Mouse (Mus musculus): ENCODE data around the gene Fblim1. TPM values are rescaled to one million over a fixed set of nuclear protein-coding genes. Genes with fewer than 3 reads are reported as not detected.
A peak's percentile ranks its signal among the peaks of the same experiment; 100 is the strongest.

Gene Fblim1
- polyA plus RNA-seq, 1 experiment from 2014 or later, result 76.1 TPM

DNA sequence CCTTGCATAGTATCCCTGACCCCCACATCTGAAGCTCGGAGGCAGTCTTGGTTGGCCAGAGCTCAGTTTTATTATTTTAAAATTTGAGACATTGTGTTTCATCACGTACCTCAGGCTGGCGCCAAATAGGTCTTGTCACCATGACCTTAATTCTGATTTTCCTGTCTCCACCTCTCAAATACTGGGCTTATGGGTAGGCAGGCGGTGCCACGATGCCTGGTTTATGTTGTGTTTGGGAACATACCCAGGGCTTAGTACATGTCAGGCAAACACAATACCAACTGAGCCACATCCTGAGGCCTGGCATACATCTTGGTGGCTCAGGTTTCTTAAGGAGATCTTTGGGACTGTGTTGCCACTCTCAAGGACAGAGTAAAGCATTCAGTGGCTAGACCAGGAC lies 16.7 kb upstream of the Fblim1 start:
- Histone ChIP-seq H3K27me3 (ENCODE audit: control insufficient read depth, insufficient read depth, low read depth, low read length) (no peaks in the 10 kb centered on the region), H3K4me3 (ENCODE audit: low read length) (no peak overlapping the region), H3K4me1 (replicated peaks; ENCODE audit: control insufficient read depth, insufficient read depth, low read length) (peaks cover 14% of the 10 kb centered on the region), H3K36me3 (ENCODE audit: control insufficient read depth, insufficient read depth, low read length) (peaks cover 8% of the 10 kb centered on the region), H3K4me2 (ENCODE audit: low read depth, low read length) (no peak overlapping the region), H3K9me3 (ENCODE audit: control insufficient read depth, low read length) (no peaks in the 10 kb centered on the region), H3K9ac (ENCODE audit: low read length) (no peak overlapping the region), H3K27ac (ENCODE audit: low read length) (no peak overlapping the region)
- ATAC-seq (ENCODE audit: low read depth), result no peak
- WGBS, result 70% methylated on average over 5 of the region's 5 CpGs

DNA sequence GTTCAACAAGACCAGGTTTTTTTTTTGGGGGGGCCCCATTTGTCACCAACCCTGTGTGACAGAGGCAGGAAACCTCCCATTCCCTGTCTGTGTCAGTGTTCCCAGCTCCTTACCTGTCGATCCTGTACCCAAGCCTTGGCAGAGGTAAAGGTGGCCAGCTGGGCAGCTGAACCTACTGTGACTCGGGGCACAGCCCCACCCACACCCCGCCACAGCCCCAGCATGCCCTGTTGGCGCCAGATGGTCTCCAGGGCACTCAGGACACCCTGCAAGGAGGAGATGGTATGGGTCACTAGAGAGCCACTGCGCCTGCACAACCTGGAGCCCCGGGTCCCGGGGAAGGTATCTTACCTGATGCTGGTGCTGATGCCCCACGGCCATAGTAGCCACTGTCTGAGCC lies 16.2 kb upstream of the Fblim1 start:
- ATAC-seq (ENCODE audit: low read depth), result no peak
- 70% methylated on average over 8 of the region's 8 CpGs for WGBS
- H3K27ac ChIP-seq (ENCODE audit: low read length), result no peak overlapping the region
- no peaks in the 10 kb centered on the region for H3K9me3 ChIP-seq (ENCODE audit: control insufficient read depth, low read length)
- H3K4me1 ChIP-seq (replicated peaks; ENCODE audit: control insufficient read depth, insufficient read depth, low read length), result peaks cover 18% of the 10 kb centered on the region
- no peak overlapping the region for H3K4me3 ChIP-seq (ENCODE audit: low read length)
- H3K4me2 ChIP-seq (ENCODE audit: low read depth, low read length), result no peak overlapping the region
- H3K36me3 ChIP-seq (ENCODE audit: control insufficient read depth, insufficient read depth, low read length), result peaks cover 5% of the 10 kb centered on the region
- no peaks in the 10 kb centered on the region for H3K27me3 ChIP-seq (ENCODE audit: control insufficient read depth, insufficient read depth, low read depth, low read length)
- H3K9ac ChIP-seq (ENCODE audit: low read length), result no peak overlapping the region

DNA sequence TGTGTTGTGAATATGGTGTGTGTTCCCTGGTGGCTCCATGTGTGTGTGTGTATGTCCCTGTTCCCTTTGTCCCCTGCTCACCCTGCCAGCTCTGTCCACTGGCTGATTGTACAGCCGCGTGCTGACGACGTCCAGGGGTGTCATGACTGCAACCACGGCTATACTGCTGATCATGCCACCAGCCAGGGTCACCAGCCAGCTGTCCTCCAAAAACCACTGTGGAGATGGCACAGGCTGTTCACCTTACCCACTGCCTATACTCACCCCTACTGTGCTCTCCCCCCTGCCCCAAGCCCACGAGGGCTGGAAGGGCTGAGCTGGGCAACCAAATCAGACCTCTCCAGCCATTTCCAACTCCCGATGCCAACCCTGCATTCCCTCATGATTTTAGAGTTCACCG lies 15.4 kb upstream of the Fblim1 start:
- H3K4me3 ChIP-seq (ENCODE audit: low read length), result no peak overlapping the region
- H3K36me3 ChIP-seq (ENCODE audit: control insufficient read depth, insufficient read depth, low read length), result peaks cover 5% of the 10 kb centered on the region
- no peak overlapping the region for H3K9ac ChIP-seq (ENCODE audit: low read length)
- H3K27me3 ChIP-seq (ENCODE audit: control insufficient read depth, insufficient read depth, low read depth, low read length), result no peaks in the 10 kb centered on the region
- WGBS, result 84% methylated on average over 8 of the region's 8 CpGs
- no peak overlapping the region for H3K27ac ChIP-seq (ENCODE audit: low read length)
- no peak overlapping the region for H3K4me2 ChIP-seq (ENCODE audit: low read depth, low read length)
- ATAC-seq (ENCODE audit: low read depth), result no peak
- no peaks in the 10 kb centered on the region for H3K9me3 ChIP-seq (ENCODE audit: control insufficient read depth, low read length)
- H3K4me1 ChIP-seq (replicated peaks; ENCODE audit: control insufficient read depth, insufficient read depth, low read length), result peaks cover 19% of the 10 kb centered on the region

DNA sequence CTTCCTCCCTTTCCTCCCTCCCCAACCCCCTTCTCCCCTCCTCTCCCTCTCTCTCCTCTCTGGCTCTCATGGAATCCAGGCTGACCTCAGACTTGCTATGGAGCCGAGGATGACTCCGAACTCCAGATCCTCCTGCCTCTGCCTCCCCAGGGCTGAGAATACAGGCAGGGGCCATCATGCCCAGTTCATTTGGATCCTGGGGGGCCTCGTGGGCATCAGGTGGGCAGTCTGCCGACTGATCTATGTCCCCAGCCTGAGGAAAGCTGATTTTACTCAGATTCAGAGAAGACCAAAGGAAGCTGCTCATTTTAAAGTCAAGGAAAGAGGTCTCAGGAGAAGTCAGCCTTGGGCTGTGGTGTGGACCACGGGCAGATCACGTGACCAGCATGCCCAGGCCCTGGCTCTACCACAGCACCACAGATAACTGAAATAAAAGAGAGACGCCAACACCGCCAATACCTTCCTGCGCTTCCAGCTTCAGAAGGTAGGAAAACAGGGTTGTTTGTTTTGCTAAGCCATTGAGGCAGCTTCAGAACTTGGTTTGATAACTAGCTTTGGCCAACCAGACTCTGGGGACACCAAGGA lies 13.5 kb upstream of the Fblim1 start:
- Histone ChIP-seq H3K4me3 (ENCODE audit: low read length) (no peak overlapping the region), H3K27me3 (ENCODE audit: control insufficient read depth, insufficient read depth, low read depth, low read length) (no peaks in the 10 kb centered on the region), H3K4me2 (ENCODE audit: low read depth, low read length) (no peak overlapping the region), H3K9ac (ENCODE audit: low read length) (peak overlapping the region; percentile 5; the same call in 1 of the 2 replicates), H3K27ac (ENCODE audit: low read length) (no peak overlapping the region), H3K4me1 (replicated peaks; ENCODE audit: control insufficient read depth, insufficient read depth, low read length) (peaks cover 17% of the 10 kb centered on the region), H3K9me3 (ENCODE audit: control insufficient read depth, low read length) (no peaks in the 10 kb centered on the region), H3K36me3 (ENCODE audit: control insufficient read depth, insufficient read depth, low read length) (no peaks in the 10 kb centered on the region)
- 81% methylated on average over 9 of the region's 9 CpGs for WGBS
- no peak for ATAC-seq (ENCODE audit: low read depth)

DNA sequence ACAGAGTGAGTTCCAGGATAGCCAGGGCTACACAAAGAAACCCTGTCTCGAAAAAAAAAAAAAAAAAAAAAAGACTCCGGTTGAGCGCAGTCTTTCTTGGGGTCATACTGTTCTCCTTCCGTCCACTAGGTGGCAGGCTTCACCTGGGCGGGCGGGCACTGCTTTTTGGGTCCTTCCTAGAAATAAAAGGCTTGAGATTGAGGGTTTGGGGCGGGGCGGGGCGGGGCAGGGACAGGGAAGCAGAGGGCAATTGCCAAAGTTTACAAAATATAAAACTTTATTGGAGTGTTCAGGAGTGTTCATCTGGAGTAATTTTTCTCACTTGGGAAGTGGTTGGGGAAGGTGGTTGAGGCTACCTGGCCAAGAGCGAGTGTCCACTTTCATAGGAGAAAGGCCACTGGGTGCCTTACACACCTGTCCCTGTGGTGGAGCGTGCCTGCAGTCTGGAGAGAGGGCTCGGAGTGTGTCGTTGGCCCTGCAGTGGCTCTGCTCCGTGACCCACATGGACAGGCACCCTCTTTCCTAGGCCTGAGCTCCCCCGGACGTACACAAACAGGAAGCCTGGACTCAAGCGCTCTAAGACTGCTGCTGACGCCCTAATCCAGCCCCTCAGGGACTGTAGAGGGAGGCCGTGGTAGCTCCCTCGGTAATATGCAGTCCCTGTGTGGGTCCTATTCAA lies 12.8 kb upstream of the Fblim1 start, which contains the start of gene Tmem82:
Tmem82 (minus strand) TSS at position 69 of the 679 bp plus-strand sequence.
- no peak within 1 kb of the TSS for H3K27ac ChIP-seq (ENCODE audit: low read length)
- H3K9me3 ChIP-seq (ENCODE audit: control insufficient read depth, low read length), result no peaks in the 10 kb centered on the region
- H3K4me1 ChIP-seq (replicated peaks; ENCODE audit: control insufficient read depth, insufficient read depth, low read length), result peaks cover 17% of the 10 kb centered on the region
- no peaks in the 10 kb centered on the region for H3K36me3 ChIP-seq (ENCODE audit: control insufficient read depth, insufficient read depth, low read length)
- ATAC-seq (ENCODE audit: low read depth), result peak; percentile 34; the same call in 1 of the 2 replicates
- WGBS, result 25% methylated on average over 19 of the region's 20 CpGs
- H3K4me2 ChIP-seq (ENCODE audit: low read depth, low read length), result peak within 1 kb of the TSS; percentile 69
- H3K4me3 ChIP-seq (ENCODE audit: low read length), result peak within 1 kb of the TSS; percentile 38
- H3K27me3 ChIP-seq (ENCODE audit: control insufficient read depth, insufficient read depth, low read depth, low read length), result no peaks in the 10 kb centered on the region
- H3K9ac ChIP-seq (ENCODE audit: low read length), result peak within 1 kb of the TSS; percentile 58

DNA sequence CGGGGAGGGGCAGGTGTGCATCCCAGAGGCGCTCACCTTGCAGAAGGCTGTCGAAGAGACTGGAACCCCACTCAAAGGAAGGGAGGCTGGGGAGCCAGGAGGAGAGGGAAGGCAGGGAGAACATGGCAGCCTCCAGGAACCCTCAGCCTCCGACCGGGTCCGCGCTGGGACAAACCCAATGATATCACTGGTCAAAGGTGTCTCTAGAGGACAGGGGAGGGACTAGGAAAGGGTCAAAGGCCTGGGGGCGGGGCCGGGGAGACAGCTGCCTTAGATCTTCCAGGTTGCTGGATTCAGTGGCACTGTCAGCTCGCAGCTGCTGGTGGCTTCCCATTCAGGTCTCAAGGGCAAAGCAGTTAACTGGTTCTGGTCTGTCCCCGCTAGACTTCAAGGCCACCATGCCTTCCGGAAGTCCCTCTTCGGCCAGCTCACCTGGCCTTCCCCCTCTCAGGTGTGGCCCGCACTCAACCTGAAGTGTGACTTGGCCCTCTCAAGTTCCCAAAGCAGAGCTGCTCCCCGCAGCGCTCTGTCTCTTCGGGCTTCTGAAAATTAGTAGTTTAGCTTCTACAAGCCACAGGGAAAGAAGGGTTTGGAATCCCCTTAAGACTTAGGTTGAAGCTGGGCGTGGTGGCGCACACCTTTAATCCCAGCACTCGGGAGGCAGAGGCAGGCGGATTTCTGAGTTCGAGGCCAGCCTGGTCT lies 12.1 kb upstream of the Fblim1 start:
- Histone ChIP-seq H3K36me3 (ENCODE audit: control insufficient read depth, insufficient read depth, low read length) (no peaks in the 10 kb centered on the region), H3K9ac (ENCODE audit: low read length) (peak overlapping the region; percentile 58), H3K4me3 (ENCODE audit: low read length) (peak overlapping the region; percentile 38), H3K27me3 (ENCODE audit: control insufficient read depth, insufficient read depth, low read depth, low read length) (no peaks in the 10 kb centered on the region), H3K27ac (ENCODE audit: low read length) (no peak overlapping the region), H3K9me3 (ENCODE audit: control insufficient read depth, low read length) (no peaks in the 10 kb centered on the region), H3K4me2 (ENCODE audit: low read depth, low read length) (peak overlapping the region; percentile 69), H3K4me1 (replicated peaks; ENCODE audit: control insufficient read depth, insufficient read depth, low read length) (peaks cover 17% of the 10 kb centered on the region)
- 13% methylated on average over 21 of the region's 22 CpGs for WGBS
- ATAC-seq (ENCODE audit: low read depth), result peak; percentile 14; the same call in 1 of the 2 replicates

DNA sequence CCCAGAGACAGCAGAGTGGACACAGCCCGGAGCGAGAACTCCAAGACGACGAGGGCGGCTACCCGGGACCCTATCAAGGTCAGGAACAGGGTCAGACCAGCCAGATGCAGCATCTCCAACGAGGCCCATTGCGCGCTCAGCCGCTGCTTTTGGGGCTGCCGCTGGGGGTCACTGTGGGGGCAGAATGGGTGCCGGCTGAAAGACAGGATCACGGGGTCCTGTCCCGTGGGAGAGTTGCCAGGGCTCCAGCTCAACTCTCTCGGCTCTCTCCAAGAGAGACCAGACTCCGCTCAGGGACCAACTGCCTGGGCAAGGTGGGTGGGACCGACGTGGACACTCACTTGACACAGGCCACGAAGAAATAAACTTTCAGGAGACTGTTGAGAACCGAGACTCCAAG lies 11.4 kb upstream of the Fblim1 start:
- H3K4me1 ChIP-seq (replicated peaks; ENCODE audit: control insufficient read depth, insufficient read depth, low read length), result peaks cover 17% of the 10 kb centered on the region
- peak overlapping the region; percentile 38 for H3K4me3 ChIP-seq (ENCODE audit: low read length)
- ATAC-seq (ENCODE audit: low read depth), result peak; percentile 56
- H3K9me3 ChIP-seq (ENCODE audit: control insufficient read depth, low read length), result no peaks in the 10 kb centered on the region
- no peaks in the 10 kb centered on the region for H3K36me3 ChIP-seq (ENCODE audit: control insufficient read depth, insufficient read depth, low read length)
- peak overlapping the region; percentile 58 for H3K9ac ChIP-seq (ENCODE audit: low read length)
- WGBS, result 6% methylated on average over 20 of the region's 20 CpGs
- no peak overlapping the region for H3K27ac ChIP-seq (ENCODE audit: low read length)
- no peaks in the 10 kb centered on the region for H3K27me3 ChIP-seq (ENCODE audit: control insufficient read depth, insufficient read depth, low read depth, low read length)
- peak overlapping the region; percentile 69 for H3K4me2 ChIP-seq (ENCODE audit: low read depth, low read length)

DNA sequence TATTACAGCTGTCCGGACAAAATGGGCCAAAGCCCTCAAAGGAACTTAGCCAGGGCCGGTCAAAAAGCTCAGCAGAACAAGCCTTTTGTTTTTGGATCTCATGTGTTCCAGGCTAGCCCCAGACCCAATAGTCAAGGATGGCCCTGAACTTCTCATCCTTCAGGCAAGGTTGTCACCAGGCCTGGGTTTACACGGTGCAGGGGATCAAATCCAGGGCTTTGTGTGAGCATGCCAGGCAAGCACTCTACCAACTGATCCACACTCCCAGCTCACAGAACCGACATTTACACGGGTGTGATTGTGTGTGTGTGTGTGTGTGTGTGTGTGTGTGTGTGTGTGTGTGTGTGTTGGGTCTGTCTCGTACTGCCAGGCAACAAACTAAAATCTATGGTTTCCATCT lies 10.9 kb upstream of the Fblim1 start:
- WGBS, result 70% methylated on average over 6 of the region's 6 CpGs
- H3K4me3 ChIP-seq (ENCODE audit: low read length), result no peak overlapping the region
- ATAC-seq (ENCODE audit: low read depth), result no peak

DNA sequence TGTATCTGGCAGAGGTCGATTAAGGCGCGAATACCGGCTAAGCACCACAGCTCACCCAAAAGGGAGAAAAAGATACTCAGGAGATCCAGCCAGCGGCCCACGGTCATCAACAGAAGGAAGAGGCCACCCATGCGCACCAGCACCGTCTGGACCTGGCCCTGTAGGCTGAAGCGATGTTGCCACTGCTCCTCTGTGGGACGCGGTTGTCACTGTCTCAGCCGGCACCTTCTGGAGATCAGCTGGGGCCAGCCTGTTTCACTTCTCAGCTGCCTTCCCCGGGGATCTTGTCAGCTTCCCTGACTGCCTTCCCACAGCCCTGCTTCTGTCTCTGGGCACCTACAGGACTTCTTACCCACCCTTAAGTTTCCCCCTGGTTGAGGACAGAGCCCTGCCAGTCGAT lies 9.1 kb upstream of the Fblim1 start:
- H3K4me3 ChIP-seq (ENCODE audit: low read length), result no peak overlapping the region
- peaks cover 17% of the 10 kb centered on the region for H3K4me1 ChIP-seq (replicated peaks; ENCODE audit: control insufficient read depth, insufficient read depth, low read length)
- no peak overlapping the region for H3K4me2 ChIP-seq (ENCODE audit: low read depth, low read length)
- no peak overlapping the region for H3K9ac ChIP-seq (ENCODE audit: low read length)
- 72% methylated on average over 14 of the region's 14 CpGs for WGBS
- H3K36me3 ChIP-seq (ENCODE audit: control insufficient read depth, insufficient read depth, low read length), result no peaks in the 10 kb centered on the region
- no peaks in the 10 kb centered on the region for H3K27me3 ChIP-seq (ENCODE audit: control insufficient read depth, insufficient read depth, low read depth, low read length)
- no peaks in the 10 kb centered on the region for H3K9me3 ChIP-seq (ENCODE audit: control insufficient read depth, low read length)
- ATAC-seq (ENCODE audit: low read depth), result no peak
- no peak overlapping the region for H3K27ac ChIP-seq (ENCODE audit: low read length)

More for the DNA sequence above, 10.9 kb upstream of the Fblim1 start:
- no peaks in the 10 kb centered on the region for H3K9me3 ChIP-seq (ENCODE audit: control insufficient read depth, low read length)
- peaks cover 17% of the 10 kb centered on the region for H3K4me1 ChIP-seq (replicated peaks; ENCODE audit: control insufficient read depth, insufficient read depth, low read length)
- H3K27me3 ChIP-seq (ENCODE audit: control insufficient read depth, insufficient read depth, low read depth, low read length), result no peaks in the 10 kb centered on the region
- no peaks in the 10 kb centered on the region for H3K36me3 ChIP-seq (ENCODE audit: control insufficient read depth, insufficient read depth, low read length)
- no peak overlapping the region for H3K9ac ChIP-seq (ENCODE audit: low read length)
- no peak overlapping the region for H3K4me2 ChIP-seq (ENCODE audit: low read depth, low read length)
- H3K27ac ChIP-seq (ENCODE audit: low read length), result no peak overlapping the region

Measured in lung, embryonic 16.5 days (tissue).